Mouse (Mus musculus): ENCODE measurements at regions not wholly inside any gene's neighbourhood (a gene's known extent, or its start where the extent isn't known, plus 50 kb on each side); places are given as distances from the start of the nearest gene placed in this dataset.

DNA sequence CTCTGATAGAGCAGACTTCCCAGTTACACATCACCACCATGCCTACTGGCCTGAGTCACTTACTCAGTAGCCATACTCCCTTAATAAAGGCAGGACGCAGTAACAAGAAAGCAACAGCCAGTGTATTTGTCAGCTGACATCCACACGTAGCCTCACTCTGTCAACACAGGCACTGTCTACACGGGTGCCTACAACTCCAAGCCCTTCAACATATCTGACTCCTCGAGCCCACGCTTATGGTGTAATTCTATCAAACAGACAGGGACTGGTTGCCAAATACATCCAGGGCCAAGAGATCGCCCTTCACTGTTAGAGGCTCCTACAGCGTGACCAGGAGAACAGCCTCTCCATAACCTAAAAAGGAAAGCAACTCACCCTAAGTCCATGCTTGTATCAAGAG lies 188.1 kb upstream of the Spred2 start:
- DNase-seq (ENCODE audit: low spot score) = no peak

DNA sequence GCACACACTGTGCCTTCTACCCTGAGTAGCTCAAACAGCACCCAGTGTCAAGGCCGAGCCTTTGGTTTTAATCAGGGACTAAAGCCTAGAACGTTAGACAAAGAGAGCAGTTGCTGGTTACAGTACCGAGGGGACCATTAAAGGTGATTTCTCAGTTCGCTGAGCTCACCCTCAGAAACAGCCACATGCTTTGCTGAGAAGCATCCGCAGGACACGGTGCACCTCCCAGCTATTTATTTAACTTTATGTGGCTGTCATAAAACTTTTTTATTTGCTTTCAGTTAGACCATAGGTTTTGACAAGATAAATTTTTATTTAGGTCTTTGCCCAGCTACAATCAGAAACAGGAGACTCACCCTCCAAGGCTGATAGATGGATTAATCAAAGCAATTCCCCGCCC lies 187.2 kb upstream of the Spred2 start:
- DNase-seq (ENCODE audit: low spot score) = no peak

DNA sequence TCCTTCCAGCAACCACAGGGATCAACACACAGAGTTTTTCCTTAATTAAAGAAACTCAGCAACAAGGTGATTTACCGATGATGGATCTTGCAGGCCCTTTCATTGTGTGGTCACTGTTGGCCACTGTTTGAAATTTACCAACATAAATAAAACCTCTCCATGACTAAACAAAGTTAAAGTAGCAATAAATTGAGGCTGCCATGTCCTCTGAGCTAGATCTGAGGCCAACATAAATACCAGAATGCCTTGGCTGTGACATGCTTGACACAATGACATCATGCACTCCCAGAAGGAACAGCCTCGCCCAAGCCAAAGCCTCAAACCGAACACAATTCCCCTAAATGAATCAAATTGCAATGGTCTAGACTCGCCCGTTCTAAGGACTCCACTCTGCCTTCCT lies 186.8 kb upstream of the Spred2 start:
- DNase-seq (ENCODE audit: low spot score) = no peak

DNA sequence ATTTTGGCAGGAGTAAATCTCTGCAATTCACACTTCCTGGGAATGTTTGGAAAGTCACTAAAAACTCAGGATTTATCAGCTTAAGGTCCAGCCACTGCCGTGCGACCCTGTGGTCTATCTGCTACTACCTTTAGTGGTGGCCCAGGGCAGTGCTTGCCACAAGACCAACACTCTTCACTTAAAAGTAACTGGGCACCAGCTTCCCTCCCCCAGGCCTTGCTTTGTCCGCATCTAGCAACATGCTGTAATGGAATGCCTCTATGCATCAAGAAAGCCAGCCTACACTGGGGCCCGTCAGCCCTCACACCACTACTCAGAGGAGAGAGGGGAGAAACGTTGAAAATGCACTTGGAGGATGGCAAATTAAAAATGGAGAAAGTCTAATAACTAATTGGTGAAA lies 186.4 kb upstream of the Spred2 start:
- DNase-seq (ENCODE audit: low spot score) = no peak

DNA sequence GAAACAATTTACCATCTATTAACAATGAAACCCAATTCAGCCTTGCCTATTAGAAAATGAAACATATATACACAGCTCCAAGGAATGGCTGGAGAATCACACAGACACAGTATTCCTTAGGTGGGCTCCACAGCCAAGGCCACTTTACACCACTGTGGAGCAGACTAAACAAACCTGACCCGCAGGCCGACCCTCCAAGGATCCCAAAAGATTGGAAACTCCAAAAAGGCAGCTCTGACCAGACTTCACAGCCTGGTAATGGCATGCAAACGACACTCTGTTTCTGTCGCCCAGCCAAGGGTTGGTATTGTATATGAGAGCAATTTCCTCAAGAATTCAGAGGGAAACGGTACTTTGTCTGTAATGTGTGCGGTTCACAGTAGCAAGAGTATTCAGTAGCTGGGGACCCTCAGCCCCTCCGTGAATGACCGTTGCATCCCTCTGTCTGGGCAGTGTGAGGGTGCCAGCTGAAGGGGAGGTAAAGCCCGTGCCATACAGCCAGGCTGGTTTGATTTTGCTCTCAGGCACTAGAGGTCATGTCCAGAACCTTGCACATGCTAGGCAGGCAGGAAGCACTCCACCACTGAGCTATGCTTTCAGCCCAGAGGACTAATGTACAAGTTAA lies 184.5 kb upstream of the Spred2 start:
- DNase-seq (ENCODE audit: low spot score) = no peak

DNA sequence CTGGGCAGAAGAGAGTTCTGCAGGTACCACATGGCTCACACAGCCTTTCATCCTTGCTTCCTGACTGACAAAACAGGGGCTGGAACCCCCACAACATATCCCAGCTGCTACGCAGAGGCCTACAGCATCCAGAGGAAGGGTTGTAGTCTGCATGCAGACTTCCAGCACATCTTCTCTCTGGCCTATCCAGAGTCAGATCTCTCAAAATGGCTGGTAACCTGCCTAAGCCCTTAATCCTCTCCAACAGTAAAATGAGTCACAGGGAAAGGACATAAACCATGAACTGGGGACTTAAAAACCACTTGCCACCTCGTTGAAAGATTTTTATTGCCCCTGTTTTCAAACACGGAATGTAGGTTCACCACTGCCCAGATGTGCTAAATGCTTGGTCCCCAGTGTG lies 183.6 kb upstream of the Spred2 start:
- DNase-seq (ENCODE audit: low spot score) = no peak

DNA sequence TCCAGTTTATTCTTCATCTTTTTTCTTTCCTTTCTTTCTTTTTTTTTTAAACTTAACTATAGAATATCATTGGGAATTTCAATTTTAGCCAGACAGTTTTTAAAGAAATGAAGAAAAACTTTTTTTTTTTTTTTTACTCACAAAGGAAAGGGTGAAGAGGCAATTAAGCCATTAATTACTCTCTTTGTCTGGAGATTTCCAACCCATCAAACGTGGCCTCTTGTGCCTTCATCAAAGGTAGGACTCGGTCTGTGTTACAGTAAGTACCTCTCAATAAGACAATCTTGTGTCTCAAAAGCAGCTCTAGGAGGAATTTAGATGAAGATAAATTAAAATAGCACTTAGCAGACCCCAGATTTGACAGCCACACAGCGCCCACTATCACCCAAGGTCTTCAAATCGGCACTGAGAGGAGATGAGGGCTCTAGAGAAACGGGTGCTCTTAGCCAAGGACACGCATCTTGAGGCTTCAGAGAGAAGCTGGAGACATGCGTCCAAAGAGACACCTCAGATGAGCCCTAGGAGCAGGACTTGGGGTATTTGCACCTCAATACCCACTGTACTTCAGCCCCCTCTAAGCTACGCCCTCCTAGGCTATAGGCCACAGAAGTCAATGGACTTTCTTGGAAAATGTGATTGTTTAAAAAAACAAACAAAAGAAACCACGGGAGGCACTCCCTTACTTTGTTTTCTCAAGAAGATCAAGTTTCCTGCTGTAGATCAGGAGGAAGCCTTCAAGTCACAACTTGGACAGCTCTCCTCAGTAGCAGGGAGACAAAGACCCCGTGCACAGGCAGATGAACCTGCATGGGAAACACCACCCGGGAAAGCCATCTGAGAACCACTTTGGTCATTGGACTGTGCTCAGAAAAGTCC lies 176.8 kb upstream of the Spred2 start:
- no peak for DNase-seq (ENCODE audit: low spot score)

DNA sequence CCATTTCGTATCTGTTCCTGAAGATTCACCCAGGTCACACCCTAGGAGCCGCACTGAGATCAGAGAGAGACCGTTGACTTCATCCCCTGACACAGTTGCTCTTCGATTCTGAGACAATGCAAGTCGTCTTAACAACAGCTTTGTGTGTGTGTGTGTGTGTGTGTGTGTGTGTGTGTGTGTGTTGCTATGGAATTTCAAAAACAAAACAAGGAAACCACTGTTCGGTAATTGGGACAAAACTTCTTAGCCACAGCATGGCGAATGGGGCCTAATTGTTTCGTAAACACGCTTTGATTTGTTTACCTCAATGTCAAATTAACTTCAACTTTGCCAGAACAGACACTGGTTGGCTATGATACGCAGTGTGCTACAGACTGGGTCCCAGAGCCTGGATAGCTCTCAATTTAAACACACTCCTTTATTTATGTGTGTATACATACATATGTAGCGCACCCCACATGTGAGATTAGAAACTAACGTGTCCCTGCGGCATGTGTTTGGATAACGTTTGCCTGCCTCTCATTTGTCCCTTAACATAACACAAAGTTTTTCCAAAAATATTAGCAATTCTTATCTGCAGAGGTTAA lies 176.1 kb upstream of the Spred2 start:
- DNase-seq (ENCODE audit: low spot score) = no peak

DNA sequence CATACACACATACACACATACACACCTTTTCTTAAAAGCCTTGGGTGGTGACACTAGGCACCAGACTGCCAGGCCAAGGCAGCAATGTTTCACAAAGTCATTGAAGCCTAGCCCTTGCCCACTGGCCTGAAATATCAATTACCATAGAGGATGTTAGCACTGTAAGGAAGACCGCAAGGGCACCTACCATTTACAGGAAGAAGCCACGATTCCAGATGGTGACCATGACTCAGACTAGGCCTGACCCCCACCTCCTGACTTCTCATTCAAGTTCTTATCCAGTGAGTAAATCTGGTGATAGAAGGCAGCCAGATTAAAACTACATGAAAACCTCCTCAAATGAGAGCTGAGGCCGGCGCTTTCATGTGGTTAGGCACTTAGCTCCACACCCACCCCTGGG lies 165.3 kb upstream of the Spred2 start:
- DNase-seq (ENCODE audit: low spot score) = no peak

DNA sequence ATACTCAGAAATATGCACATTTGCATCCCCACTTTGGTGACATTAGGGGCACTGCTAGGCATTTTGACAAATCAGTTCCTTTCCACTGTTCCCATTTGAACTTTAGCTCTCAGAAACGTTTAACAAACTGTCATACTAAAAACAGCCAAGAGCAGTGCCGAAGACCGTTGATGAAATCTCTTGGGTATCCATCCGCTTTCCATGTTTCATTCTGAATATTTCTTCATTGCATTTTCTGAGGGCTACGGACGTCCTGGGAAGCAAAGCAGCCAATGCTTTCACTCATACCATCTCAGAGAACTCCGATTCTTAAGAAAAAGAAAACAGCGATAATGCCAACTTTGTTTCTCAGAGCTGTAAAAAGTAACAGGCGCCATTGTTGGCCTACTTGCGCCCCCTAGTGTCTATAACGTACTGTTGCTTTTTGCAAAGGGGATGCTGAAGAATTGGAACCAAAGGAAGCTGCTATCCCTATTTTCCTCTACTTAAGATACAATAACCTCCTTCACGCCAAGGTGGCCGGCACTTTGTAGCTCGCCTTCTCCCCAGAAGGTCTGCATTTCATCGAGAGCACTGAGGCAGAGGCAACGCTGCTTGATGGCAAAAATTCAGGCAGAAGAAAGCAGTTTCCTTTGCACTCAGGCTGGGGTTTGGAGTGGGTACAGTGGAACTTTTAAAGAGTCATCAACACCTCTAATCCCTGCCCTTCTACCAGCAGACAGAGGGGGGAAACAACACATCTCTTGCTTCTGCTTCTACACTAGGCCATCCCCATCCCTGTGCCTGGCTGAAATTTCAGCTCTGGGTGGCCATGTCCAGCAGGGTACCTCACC lies 163.1 kb upstream of the Spred2 start:
- DNase-seq (ENCODE audit: low spot score) = peak; percentile 41

DNA sequence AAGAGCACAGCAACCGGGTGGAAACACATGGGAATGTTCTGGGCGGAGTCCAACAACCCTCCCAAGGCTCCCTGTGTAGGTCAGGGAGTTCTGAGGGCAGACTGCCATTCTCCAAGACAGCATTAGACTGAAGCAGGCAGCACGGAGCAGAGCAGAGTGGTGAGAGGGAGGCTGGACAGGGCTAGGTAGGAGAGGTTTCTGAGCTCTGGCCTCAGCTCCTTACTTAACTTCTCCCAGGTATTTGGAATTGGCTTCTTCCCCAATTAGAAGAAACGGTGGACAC lies 162.5 kb upstream of the Spred2 start:
- no peak for DNase-seq (ENCODE audit: low spot score)

DNA sequence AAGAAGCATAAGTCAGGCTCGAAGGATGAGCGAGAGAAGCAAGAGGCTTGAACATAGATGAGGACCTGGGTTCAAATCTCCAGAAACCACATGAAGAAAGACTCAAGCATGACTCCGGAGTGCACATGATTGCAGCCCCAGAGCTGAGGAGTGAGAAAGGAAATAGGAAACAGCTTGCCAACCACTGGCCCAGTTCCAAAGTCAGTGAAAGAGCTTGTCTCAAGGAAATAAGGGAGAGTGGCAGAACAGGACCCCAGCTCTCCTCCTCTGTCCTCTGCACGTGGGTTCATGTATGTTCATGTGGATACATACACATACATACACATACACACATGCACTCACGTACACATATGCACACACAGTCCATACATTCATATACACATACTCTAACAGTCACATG lies 156.9 kb upstream of the Spred2 start:
- DNase-seq (ENCODE audit: low spot score) = no peak

DNA sequence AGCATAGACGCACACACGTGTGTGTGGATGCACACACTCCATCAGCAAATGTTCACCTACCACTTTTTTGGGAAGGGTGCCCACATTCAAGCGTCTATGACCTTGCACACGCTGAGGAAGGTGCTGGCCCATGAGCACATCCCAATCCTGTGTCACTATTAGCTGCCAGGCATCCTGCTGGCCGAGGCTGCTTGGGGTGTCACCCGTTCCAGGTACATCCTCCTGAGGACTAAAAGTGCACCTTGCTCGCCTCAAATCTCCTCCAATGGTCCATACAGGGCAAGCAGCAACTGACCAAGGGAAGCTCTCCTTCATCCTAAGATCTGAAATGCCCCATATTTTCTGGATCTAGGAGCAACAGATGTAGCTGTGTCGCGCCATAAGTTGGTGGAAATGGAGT lies 156.3 kb upstream of the Spred2 start:
- DNase-seq (ENCODE audit: low spot score) = no peak

DNA sequence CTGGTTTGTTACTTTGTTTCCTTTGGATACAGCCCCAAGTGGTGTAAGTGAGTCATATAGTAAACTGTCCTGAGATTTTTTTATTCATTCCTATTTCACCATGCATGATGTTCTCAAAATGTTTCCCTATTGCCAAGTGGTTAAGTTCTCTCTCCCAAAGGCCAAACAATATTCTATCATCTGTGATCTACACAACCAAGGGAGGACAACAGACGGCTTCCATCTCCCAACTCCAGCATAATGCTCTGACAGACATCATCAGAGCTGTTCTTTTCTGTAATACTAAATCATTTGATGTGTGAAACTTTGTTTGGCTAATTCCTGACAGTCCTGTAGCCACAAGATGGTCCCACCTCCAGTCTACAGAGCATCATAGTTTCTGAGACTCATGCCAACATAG lies 155.2 kb upstream of the Spred2 start:
- no peak for DNase-seq (ENCODE audit: low spot score)

DNA sequence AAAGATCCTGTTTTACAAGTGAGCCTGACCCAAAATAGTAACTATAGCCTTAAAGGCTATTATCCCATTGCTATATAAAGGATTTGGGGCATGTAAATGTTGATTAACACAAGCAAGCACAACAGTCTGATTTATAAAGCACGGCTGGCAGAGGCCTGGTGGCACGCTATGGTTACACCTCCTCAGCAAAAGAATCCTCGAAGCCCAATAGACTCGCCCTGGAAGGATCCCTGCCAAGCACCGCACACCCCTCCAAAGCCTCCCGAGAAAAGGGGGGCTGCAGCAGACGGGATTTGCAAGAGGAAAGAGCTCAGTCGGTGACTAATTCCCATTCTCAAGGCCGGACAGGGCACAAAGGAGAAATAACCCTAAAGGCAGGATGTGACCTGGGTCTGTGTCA lies 150.2 kb upstream of the Spred2 start:
- no peak for DNase-seq (ENCODE audit: low spot score)

DNA sequence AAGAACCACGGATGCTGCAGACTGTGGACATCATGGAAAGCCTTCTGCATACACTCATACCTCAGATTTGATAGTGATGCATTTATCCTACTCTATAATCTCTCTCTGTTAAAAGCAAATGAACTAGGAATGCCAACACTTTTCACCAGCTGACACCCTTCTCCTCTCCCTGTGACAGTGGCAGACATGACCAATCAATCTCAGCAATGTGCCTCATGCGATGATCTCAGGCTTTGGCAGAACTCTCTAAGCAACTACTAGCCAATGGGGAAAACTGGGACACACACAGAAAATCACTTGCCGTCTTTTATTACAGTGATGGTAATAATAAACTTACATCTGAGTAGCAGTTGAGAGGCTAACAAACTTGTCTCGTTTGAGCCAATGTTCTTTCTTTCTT lies 148.4 kb upstream of the Spred2 start:
- no peak for DNase-seq (ENCODE audit: low spot score)

DNA sequence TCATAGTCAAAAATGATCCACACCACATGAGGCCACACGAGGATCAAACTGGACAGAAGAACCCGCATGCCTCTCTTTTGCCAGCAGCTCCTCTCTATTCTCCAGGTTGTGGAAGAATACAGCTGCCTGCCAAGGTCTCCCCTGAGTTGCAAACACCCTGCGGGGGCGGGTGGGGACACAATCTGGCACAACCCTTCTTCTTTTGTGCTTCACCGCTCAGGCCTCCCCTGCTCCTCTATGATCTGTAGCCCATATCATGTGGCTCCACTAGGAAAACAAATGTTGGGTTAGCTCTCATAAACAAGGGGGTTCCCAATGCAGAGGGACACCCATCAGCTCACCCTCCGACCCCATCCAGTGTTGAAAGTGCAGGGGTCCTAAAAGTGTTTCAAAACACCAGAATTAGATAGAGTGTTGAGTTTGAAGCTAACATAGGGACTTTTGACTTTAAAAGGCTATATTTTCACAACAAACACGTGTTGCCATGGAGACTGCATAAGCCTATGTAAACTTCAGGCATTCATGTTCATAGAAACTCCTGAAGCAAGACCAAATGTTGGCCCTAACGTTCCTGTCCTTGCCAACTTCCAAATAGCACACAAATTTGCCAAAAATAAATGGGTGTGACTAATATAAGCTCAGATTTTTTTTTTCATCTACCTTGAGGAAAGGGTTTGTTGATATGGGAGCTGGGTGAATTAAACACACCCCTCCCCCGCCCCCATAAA lies 147.5 kb upstream of the Spred2 start:
- no peak for DNase-seq (ENCODE audit: low spot score)

DNA sequence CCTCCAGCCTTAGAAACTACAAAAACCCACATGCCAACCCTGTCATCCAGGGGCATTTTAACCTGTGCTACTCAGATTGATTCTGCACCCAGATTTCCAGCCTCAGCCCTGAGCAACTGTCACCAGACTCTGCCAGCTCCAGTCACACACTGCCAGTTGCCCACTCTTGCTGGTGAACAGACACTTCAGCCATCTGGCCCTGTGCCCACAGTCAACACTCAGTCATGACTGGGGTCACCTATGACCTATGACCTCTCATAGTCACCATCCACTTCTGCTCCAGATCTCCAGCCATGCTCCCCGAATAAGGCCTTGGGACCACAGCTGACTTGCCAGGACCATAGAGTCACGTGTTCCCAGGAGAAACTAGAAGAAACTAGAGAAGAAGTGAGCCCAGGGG lies 146.0 kb upstream of the Spred2 start:
- no peak for DNase-seq (ENCODE audit: low spot score)

DNA sequence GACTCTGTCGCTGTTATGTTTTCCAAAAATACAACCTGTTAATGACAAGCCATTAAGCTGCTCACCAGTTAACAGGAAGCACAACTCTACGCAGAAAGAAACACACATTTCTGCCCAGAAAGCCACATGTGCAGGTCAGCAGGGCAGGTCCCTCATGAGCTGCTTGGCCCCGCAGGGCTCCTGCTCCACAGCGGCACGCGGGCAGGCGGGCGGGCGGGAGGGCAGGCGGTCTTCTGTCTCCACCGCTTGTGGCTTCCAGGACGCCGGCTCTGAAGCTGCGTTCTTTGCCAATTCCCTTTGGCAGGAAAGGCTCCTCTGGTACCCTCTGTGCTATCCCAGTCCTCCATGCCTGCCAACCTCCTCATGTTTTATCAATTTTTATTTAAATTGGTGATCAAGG lies 139.1 kb upstream of the Spred2 start:
- DNase-seq (ENCODE audit: low spot score) = no peak

DNA sequence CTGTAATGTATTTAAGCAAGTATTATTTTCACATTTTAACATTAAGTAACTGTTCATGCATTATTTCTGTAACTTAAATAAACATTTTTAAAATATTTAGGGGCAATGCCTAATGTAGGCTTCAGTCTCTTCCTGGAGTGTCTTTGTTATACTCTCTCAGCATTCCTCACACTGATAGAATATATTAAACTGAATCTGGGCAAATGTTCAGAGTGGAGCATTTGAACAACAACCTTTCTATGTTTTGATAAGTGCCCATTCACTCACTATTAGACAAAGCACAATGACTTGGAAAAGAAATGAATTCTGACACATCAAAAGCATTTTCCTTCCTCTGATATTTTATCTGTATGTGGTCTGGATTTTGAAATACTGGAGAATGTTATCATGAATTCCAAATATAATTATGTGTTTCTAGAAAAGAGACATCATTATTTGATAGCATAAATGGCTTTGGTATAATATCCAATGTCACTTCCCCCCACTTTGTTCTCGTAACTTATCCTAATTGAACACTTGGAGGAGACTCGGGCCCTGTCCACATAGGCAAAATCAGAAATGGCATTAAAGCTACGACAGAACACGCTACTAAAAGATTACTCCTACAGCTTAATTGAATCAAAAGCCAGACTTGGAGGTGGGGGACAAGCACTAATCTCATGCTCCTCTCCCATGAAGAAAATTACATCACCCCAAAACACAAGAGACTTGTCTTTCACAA lies 127.1 kb upstream of the Spred2 start:
- DNase-seq (ENCODE audit: low spot score) = no peak

DNA sequence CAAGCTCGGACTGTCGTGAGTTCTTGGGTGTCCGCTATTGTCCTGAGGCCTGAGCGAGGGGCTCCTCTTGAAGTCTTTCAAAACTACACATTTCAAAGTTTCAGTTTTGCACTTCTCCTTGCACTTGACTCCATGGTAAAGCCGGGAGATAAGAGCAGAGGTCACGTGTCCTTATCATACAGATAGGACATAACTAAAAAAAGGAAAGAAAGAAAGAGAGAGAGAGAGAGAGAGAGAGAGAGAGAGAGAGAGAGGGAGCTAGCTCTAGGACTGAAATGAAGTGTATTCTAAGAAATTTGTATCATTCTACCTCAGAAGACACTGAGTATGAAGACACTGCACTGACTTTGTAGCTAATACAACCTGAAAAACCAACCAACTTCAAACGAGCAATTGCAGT lies 114.8 kb upstream of the Spred2 start:
- no peak for DNase-seq (ENCODE audit: low spot score)
